Mouse (Mus musculus) brain, embryonic 14.5 days (tissue): ENCODE results near the gene Smap1.

Experiments used
- CTCF ChIP-seq: fragments of 200-500 bp; IDR thresholded peaks from 2 replicates; pipeline ENCODE4 v1.5.1; 2012; ENCODE audit warnings: inconsistent platforms, mild to moderate bottlenecking, moderate library complexity, borderline replicate concordance; ENCODE audit not compliant: insufficient read depth, insufficient read length; ENCODE audit errors: extremely low read depth
- POLR2A ChIP-seq: fragments of 200-500 bp; IDR thresholded peaks from 2 replicates; pipeline ENCODE4 v1.6.1; 2012; ENCODE audit warnings: mild to moderate bottlenecking, inconsistent platforms, borderline replicate concordance; ENCODE audit not compliant: poor library complexity, insufficient read depth, insufficient read length, severe bottlenecking; ENCODE audit errors: extremely low read depth

GRCm38 (mm10) chr1:23959415-23959732 is 37.3 kb upstream of the Smap1 start:
- TF ChIP-seq POLR2A (no peak), CTCF (no peak)
